Mouse (Mus musculus) neural tube, embryonic 13.5 days (tissue): ENCODE results near the gene Spock1. TPM values are rescaled to one million over a fixed set of nuclear protein-coding genes. Genes with fewer than 3 reads are reported as not detected.

Source experiments
- ATAC-seq: fragments of 200-750 bp; cut with Nextera tagmentation; 2 replicates; pipeline ENCODE4 v1.8.0; 2017; ENCODE audit warnings: low read depth, mild to moderate bottlenecking, moderate TSS enrichment, moderate library complexity
- H3K27ac ChIP-seq: fragments of 300-500 bp; sonication (generic); replicated peaks from 2 replicates; pipeline ENCODE4 v1.5.1; 2015; ENCODE audit warnings: moderate library complexity, mild to moderate bottlenecking, inconsistent platforms
- H3K27me3 ChIP-seq: fragments of 300-500 bp; sonication (generic); 2 replicates; pipeline ENCODE4 v1.6.1; 2015; ENCODE audit warnings: mild to moderate bottlenecking, inconsistent platforms
- H3K36me3 ChIP-seq: fragments of 300-500 bp; sonication (generic); 2 replicates; pipeline ENCODE4 v1.6.1; 2015; ENCODE audit warnings: mild to moderate bottlenecking, inconsistent platforms
- H3K4me1 ChIP-seq: fragments of 300-500 bp; sonication (generic); replicated peaks from 2 replicates; pipeline ENCODE4 v1.6.1; 2015; ENCODE audit warnings: inconsistent platforms
- H3K4me2 ChIP-seq: fragments of 300-500 bp; sonication (generic); 2 replicates; pipeline ENCODE4 v1.6.1; 2015; ENCODE audit warnings: inconsistent platforms, mild to moderate bottlenecking, moderate library complexity
- H3K4me3 ChIP-seq: fragments of 300-500 bp; sonication (generic); 2 replicates; pipeline ENCODE4 v1.5.1; 2015; ENCODE audit warnings: mild to moderate bottlenecking, inconsistent platforms
- H3K9ac ChIP-seq: fragments of 300-500 bp; sonication (generic); 2 replicates; pipeline ENCODE4 v1.6.1; 2015; ENCODE audit warnings: moderate library complexity, mild to moderate bottlenecking, inconsistent platforms
- H3K9me3 ChIP-seq: fragments of 300-500 bp; sonication (generic); 2 replicates; pipeline ENCODE4 v1.6.1; 2016; ENCODE audit warnings: inconsistent platforms
- WGBS: fragments of 180-500 bp; shearing (Covaris S2); methylation state at CpG from one replicate; pipeline ENCODE4 v1.1.7; 2015; 5-methylcytosine and 5-hydroxymethylcytosine counted together
- polyA plus RNA-seq: library from polyadenylated mRNA; unstranded; fragments of >200 nt; fragmentation: Nextera tagmentation; extraction: Ambion mirVana; gene quantifications from 2 replicates; pipeline ENCODE4 v1.2.1, GENCODE M21; 2015

Spock1 gene
- polyA plus RNA-seq = 90.2 and 95.5 TPM in 2 replicates

DNA sequence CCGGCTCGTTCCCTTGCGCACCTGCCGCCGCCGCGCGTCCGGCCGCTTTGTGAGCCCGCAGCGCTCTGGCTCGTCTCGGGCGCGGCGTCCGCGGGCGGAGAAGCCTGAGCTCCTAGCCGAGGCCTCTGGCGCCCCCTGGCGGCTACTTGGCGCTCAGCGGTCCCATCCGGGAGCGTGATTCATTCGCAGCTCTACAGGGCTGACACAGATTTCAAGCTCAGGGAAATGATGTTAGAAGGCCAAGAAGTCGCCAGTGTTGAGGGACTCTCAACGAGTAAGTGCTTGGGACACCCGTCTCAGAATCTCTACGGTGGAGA, at the start of gene Spock1:
TSS of gene Spock1 (minus strand) at position 67 of the 317 bp plus-strand sequence.
- peak within 1 kb of the TSS; percentile 74 for H3K4me3 ChIP-seq
- WGBS = 2% methylated on average over 32 of the region's 32 CpGs
- H3K27ac ChIP-seq = peak within 1 kb of the TSS; percentile 68

GRCm38 (mm10) chr13:57950091-57950490, 42.0 kb upstream of the Spock1 start:
- H3K9ac ChIP-seq = no peak overlapping the region
- H3K27me3 ChIP-seq = peaks cover 14% of the 10 kb centered on the region
- 83% methylated on average over 12 of the region's 12 CpGs for WGBS
- no peaks in the 10 kb centered on the region for H3K36me3 ChIP-seq
- ATAC-seq = no peak
- no peak overlapping the region for H3K4me3 ChIP-seq
- H3K27ac ChIP-seq = no peak overlapping the region
- peaks cover 8% of the 10 kb centered on the region for H3K4me1 ChIP-seq
- no peaks in the 10 kb centered on the region for H3K9me3 ChIP-seq
- H3K4me2 ChIP-seq = no peak overlapping the region

More for the DNA sequence above, at the start of gene Spock1:
- H3K4me1 ChIP-seq = peaks cover 37% of the 10 kb centered on the region
- peak; percentile 90 for ATAC-seq
- H3K27me3 ChIP-seq = peaks cover 18% of the 10 kb centered on the region
- H3K9ac ChIP-seq = peak within 1 kb of the TSS; percentile 82
- no peaks in the 10 kb centered on the region for H3K9me3 ChIP-seq
- peak within 1 kb of the TSS; percentile 69 for H3K4me2 ChIP-seq
- peaks cover 10% of the 10 kb centered on the region; the same call in 1 of the 2 replicates for H3K36me3 ChIP-seq

DNA sequence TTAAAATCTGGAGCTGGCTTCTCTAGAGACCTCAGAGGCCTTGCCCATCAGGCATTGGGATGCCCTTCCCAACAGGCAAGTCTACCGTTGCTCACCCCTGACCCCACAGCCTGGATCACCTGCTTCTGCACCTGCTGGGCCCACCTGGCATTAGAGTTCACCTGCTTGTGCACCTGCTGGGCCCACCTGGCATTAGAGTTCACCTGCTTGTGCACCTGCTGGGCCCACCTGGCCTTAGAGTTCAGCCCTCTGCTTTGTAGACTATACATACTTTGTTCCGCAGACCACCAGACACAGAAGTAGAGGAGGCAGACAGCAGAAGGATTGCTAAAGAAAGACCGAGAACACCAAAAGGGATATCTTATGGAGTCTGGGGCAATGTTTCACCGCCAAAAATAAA, 41.4 kb upstream of the Spock1 start:
- H3K27ac ChIP-seq = no peak overlapping the region
- peaks cover 14% of the 10 kb centered on the region for H3K4me1 ChIP-seq
- ATAC-seq = no peak

DNA sequence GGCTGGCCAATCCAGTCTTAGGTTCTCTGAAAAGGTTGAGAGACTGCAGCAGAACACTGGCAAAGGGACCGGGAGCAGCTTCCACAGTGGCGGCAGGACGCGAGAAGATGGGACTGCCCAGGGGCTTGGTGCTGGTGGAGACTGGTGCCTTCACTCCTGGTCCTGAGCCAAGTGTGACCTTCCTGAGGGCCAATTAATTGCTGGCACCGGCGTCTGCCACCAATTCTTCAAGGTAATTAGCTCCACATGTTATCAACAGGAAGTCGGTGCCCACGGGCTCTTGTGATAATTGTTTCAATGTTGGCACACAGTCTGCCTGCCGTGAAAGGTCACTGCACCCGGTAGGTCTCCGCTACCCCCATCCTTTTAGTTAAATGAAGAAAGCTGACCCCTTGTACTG, 37.1 kb upstream of the Spock1 start:
- no peak overlapping the region for H3K9ac ChIP-seq
- H3K36me3 ChIP-seq = no peaks in the 10 kb centered on the region
- H3K27me3 ChIP-seq = peaks cover 40% of the 10 kb centered on the region
- H3K4me1 ChIP-seq = peaks cover 16% of the 10 kb centered on the region
- peak; percentile 43; the same call in 1 of the 2 replicates for ATAC-seq
- WGBS = 45% methylated on average over 11 of the region's 11 CpGs
- no peak overlapping the region for H3K4me2 ChIP-seq
- no peak overlapping the region for H3K27ac ChIP-seq
- H3K4me3 ChIP-seq = no peak overlapping the region
- H3K9me3 ChIP-seq = no peaks in the 10 kb centered on the region

More for the DNA sequence above, 41.4 kb upstream of the Spock1 start:
- Histone ChIP-seq H3K9me3 (no peaks in the 10 kb centered on the region), H3K4me3 (no peak overlapping the region), H3K36me3 (no peaks in the 10 kb centered on the region), H3K9ac (no peak overlapping the region), H3K4me2 (no peak overlapping the region), H3K27me3 (peaks cover 14% of the 10 kb centered on the region)
- WGBS = 95% methylated on average over 4 of the region's 4 CpGs

GRCm38 (mm10) chr13:57944434-57944833, 36.3 kb upstream of the Spock1 start:
- ATAC-seq = peak; percentile 29; the same call in 1 of the 2 replicates
- Histone ChIP-seq H3K9ac (no peak overlapping the region), H3K4me2 (no peak overlapping the region), H3K36me3 (no peaks in the 10 kb centered on the region), H3K27me3 (peaks cover 46% of the 10 kb centered on the region), H3K27ac (no peak overlapping the region), H3K4me3 (no peak overlapping the region), H3K4me1 (peaks cover 16% of the 10 kb centered on the region), H3K9me3 (no peaks in the 10 kb centered on the region)
- 59% methylated on average over 5 of the region's 5 CpGs for WGBS

GRCm38 (mm10) chr13:57943900-57944299, 35.8 kb upstream of the Spock1 start:
- Histone ChIP-seq H3K9ac (no peak overlapping the region), H3K36me3 (no peaks in the 10 kb centered on the region), H3K4me3 (no peak overlapping the region), H3K9me3 (no peaks in the 10 kb centered on the region), H3K27ac (no peak overlapping the region), H3K4me1 (peaks cover 16% of the 10 kb centered on the region), H3K4me2 (no peak overlapping the region), H3K27me3 (peaks cover 49% of the 10 kb centered on the region)
- ATAC-seq = no peak

- Histone ChIP-seq H3K9ac (no peak overlapping the region), H3K4me1 (peaks cover 12% of the 10 kb centered on the region), H3K9me3 (no peaks in the 10 kb centered on the region), H3K27me3 (peaks cover 20% of the 10 kb centered on the region), H3K4me2 (no peak overlapping the region), H3K4me3 (no peak overlapping the region), H3K27ac (peak overlapping the region; percentile 33), H3K36me3 (no peaks in the 10 kb centered on the region)
- 81% methylated on average over 4 of the region's 4 CpGs for WGBS
- peak; percentile 43; the same call in 1 of the 2 replicates for ATAC-seq
Measured at GRCm38 (mm10) chr13:57937463-57938229, 29.5 kb upstream of the Spock1 start.

DNA sequence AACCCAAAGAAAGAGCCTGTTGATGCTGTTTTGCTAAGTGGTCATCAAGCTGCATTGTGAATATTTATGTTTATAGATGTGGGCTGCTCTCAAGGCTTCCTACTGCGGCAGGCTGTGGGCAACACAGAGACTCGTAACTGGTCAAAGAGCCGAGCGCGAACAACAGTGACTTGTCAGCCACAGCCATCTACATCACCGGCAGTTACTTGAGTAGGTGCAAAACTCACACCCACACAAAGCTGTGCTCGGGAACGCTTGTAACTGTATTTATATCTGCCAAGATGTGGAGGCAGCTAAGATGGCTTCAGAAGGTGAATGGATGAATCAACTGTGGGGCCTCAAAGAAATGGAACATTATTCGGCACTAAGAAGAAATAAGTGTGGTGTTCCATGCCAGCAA, 23.9 kb upstream of the Spock1 start:
- ATAC-seq = no peak
- H3K27me3 ChIP-seq = no peaks in the 10 kb centered on the region
- H3K9ac ChIP-seq = no peak overlapping the region
- no peak overlapping the region for H3K4me2 ChIP-seq
- no peaks in the 10 kb centered on the region for H3K9me3 ChIP-seq
- no peak overlapping the region for H3K4me3 ChIP-seq
- WGBS = 85% methylated on average over 9 of the region's 9 CpGs
- peaks cover 21% of the 10 kb centered on the region for H3K4me1 ChIP-seq
- no peak overlapping the region for H3K27ac ChIP-seq
- H3K36me3 ChIP-seq = no peaks in the 10 kb centered on the region

DNA sequence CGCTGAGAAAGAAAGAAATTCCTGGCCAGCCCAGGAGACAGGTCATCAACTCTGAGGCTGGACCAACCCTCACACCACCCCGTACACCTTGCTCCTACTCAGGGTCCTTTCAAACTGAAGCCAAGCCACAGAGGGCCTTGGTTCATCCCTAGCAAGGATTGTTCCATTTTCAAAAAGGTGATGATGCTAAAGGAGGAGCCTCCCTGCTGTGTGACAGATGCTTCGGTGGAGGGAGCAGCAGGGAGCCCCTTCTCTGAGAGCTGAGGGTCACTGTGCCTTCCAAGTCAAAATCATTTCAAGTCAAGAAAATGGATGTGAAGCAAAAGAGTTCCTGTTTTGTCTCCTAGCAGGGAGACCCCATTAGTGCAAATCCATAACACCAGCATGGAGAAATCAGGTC, 23.2 kb upstream of the Spock1 start:
- no peak overlapping the region for H3K4me3 ChIP-seq
- no peak overlapping the region for H3K9ac ChIP-seq
- H3K4me1 ChIP-seq = peaks cover 21% of the 10 kb centered on the region
- ATAC-seq = no peak
- no peaks in the 10 kb centered on the region for H3K9me3 ChIP-seq
- H3K27me3 ChIP-seq = no peaks in the 10 kb centered on the region
- H3K27ac ChIP-seq = no peak overlapping the region
- 25% methylated on average over 3 of the region's 3 CpGs for WGBS
- H3K4me2 ChIP-seq = no peak overlapping the region
- no peaks in the 10 kb centered on the region for H3K36me3 ChIP-seq

DNA sequence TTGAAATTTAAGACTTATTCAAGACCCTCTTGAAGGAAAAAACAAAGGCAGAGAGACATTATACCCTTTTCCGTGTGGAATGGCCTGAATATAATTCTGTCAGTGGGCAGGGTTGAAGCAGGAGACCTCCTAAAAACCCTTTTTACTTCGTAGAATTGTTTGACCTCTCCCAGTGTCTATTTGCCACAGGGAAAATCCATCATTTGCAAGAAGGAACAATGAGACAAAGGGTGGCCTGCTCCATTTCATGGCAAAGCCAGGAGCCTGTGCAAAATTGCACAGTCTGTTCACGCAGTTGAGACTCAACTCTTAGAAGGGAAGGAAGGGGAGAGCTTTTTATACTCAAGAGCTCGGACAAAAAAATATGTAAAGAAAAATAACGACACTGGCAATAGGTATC, 22.6 kb upstream of the Spock1 start:
- ATAC-seq = no peak
- H3K4me3 ChIP-seq = no peak overlapping the region
- no peaks in the 10 kb centered on the region for H3K36me3 ChIP-seq
- no peak overlapping the region for H3K4me2 ChIP-seq
- H3K9ac ChIP-seq = no peak overlapping the region
- H3K4me1 ChIP-seq = peaks cover 21% of the 10 kb centered on the region
- no peak overlapping the region for H3K27ac ChIP-seq
- 18% methylated on average over 5 of the region's 5 CpGs for WGBS
- no peaks in the 10 kb centered on the region for H3K27me3 ChIP-seq
- H3K9me3 ChIP-seq = no peaks in the 10 kb centered on the region

DNA sequence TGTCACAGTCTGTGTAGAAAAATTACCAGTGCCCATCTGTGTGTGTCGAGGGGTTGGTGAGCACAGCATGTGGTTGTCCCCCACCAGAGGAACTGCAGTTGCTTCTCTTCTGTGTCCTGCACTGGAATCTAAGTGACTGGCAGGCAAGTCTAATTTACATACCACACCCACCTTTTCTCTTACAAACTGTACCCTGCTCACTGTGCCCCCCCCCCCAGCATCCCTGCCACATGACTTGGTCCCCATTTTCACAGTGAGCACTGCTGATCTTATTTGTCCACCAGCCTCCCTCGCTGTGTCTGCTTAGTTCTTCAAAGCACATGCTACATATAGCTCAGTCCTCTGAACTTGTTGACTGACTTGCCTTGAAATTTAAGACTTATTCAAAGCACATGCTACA, 22.2 kb upstream of the Spock1 start:
- Histone ChIP-seq H3K9me3 (no peaks in the 10 kb centered on the region), H3K27ac (no peak overlapping the region), H3K9ac (no peak overlapping the region), H3K4me2 (no peak overlapping the region), H3K27me3 (no peaks in the 10 kb centered on the region), H3K4me3 (no peak overlapping the region), H3K4me1 (peaks cover 21% of the 10 kb centered on the region), H3K36me3 (no peaks in the 10 kb centered on the region)
- peak; percentile 69; the same call in 1 of the 2 replicates for ATAC-seq
- 14% methylated on average over 2 of the region's 2 CpGs for WGBS

GRCm38 (mm10) chr13:57919947-57920346, 11.8 kb upstream of the Spock1 start:
- ATAC-seq = no peak
- Histone ChIP-seq H3K36me3 (no peaks in the 10 kb centered on the region), H3K4me3 (no peak overlapping the region), H3K4me1 (peaks cover 4% of the 10 kb centered on the region), H3K9me3 (peaks cover 9% of the 10 kb centered on the region; the same call in 1 of the 2 replicates), H3K27ac (no peak overlapping the region), H3K9ac (no peak overlapping the region), H3K4me2 (no peak overlapping the region), H3K27me3 (no peaks in the 10 kb centered on the region)
- WGBS = 95% methylated on average over 4 of the region's 4 CpGs

DNA sequence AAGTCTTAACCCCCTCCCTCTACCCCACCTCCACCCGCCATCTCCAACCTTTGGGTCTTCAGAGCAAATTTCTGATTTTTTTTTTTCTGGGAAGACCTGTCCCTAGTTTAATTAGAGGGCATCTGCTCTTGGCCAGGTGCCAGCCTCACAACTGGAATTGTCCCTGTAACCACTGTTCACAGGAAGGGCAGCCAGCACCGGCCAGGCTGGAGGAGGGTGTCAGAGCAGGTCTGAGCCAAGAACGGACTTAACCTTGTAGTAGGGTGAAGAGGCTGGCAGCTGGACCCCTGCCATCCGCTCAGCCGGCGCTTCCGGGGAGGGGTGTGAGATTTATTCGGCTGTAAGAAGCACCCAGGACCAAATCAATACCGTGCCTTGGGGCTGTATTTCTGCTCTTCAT, 3.0 kb upstream of the Spock1 start:
- Histone ChIP-seq H3K4me1 (peaks cover 22% of the 10 kb centered on the region), H3K9me3 (no peaks in the 10 kb centered on the region), H3K36me3 (no peaks in the 10 kb centered on the region), H3K4me2 (no peak overlapping the region), H3K27me3 (peaks cover 13% of the 10 kb centered on the region), H3K9ac (no peak overlapping the region), H3K27ac (no peak overlapping the region), H3K4me3 (no peak overlapping the region)
- 79% methylated on average over 9 of the region's 9 CpGs for WGBS
- no peak for ATAC-seq
